Mouse (Mus musculus) neutrophil, adult 5-6 weeks (primary cell): ENCODE data around the gene Tent2. TPM values are rescaled to one million over a fixed set of nuclear protein-coding genes. Genes with fewer than 3 reads are reported as not detected.
A peak's percentile ranks its signal among the peaks of the same experiment; 100 is the strongest.

Source experiments
- ATAC-seq: fragments of 151-379, 151-347 bp; 2 replicates; pipeline ENCODE4 v1.8.0; 2017; ENCODE audit warnings: mild to moderate bottlenecking, moderate TSS enrichment; ENCODE audit not compliant: insufficient number of reproducible peaks, poor library complexity, low FRiP score, severe bottlenecking; ENCODE audit errors: extremely low read depth
- total RNA-seq: library from RNA; stranded (forward); fragments of 200-1000 nt; gene quantifications from 2 replicates; pipeline ENCODE4 v1.2.3, GENCODE M21; 2017

Gene Tent2
- total RNA-seq = 56.1 and 67.7 TPM in 2 replicates

GRCm38 (mm10) chr13:93191831-93192645 lies at the start of gene Tent2:
Gene Tent2, minus strand, starts transcription at chr13:93192385.
- ATAC-seq = peak; percentile 99

GRCm38 (mm10) chr13:93241180-93241579 lies 49.0 kb upstream of the Tent2 start:
- ATAC-seq = no peak

GRCm38 (mm10) chr13:93239561-93239960 lies 47.4 kb upstream of the Tent2 start:
- ATAC-seq = no peak

- no peak for ATAC-seq
Observed at GRCm38 (mm10) chr13:93239134-93239533, 46.9 kb upstream of the Tent2 start.

- peak; percentile 67 for ATAC-seq
Observed at GRCm38 (mm10) chr13:93237677-93238398, 45.7 kb upstream of the Tent2 start.

- ATAC-seq = no peak
Observed at GRCm38 (mm10) chr13:93234267-93235039, 42.3 kb upstream of the Tent2 start.

- no peak for ATAC-seq
Observed at GRCm38 (mm10) chr13:93232335-93232734, 40.1 kb upstream of the Tent2 start.

- peak; percentile 90 for ATAC-seq
Observed at GRCm38 (mm10) chr13:93231016-93231415, 38.8 kb upstream of the Tent2 start.

GRCm38 (mm10) chr13:93211741-93212140 lies 19.6 kb upstream of the Tent2 start:
- ATAC-seq = no peak

- no peak for ATAC-seq
Observed at GRCm38 (mm10) chr13:93192646-93193026, 451 bp upstream of the Tent2 start.

- no peak for ATAC-seq
Observed at GRCm38 (mm10) chr13:93189416-93189815, 2.8 kb downstream of the Tent2 start.

- no peak for ATAC-seq
Observed at GRCm38 (mm10) chr13:93188738-93189137, 3.4 kb downstream of the Tent2 start.

GRCm38 (mm10) chr13:93187792-93188191 lies 4.4 kb downstream of the Tent2 start:
- peak; percentile 27; the same call in 1 of the 2 replicates for ATAC-seq

- peak; percentile 46; the same call in 1 of the 2 replicates for ATAC-seq
Observed at GRCm38 (mm10) chr13:93180351-93180750, 11.8 kb downstream of the Tent2 start.

- no peak for ATAC-seq
Observed at GRCm38 (mm10) chr13:93179522-93179921, 12.7 kb downstream of the Tent2 start.

GRCm38 (mm10) chr13:93177571-93177970 lies 14.6 kb downstream of the Tent2 start:
- no peak for ATAC-seq

GRCm38 (mm10) chr13:93163303-93163702 lies 28.9 kb downstream of the Tent2 start:
- no peak for ATAC-seq

GRCm38 (mm10) chr13:93162456-93162855 lies 29.7 kb downstream of the Tent2 start:
- no peak for ATAC-seq

GRCm38 (mm10) chr13:93158261-93158660 lies 33.9 kb downstream of the Tent2 start:
- ATAC-seq = no peak
